Mouse (Mus musculus) brown adipose tissue, adult 24 weeks (tissue): ENCODE measurements at regions not wholly inside any gene's neighbourhood (a gene's known extent, or its start where the extent isn't known, plus 50 kb on each side); places are given as distances from the start of the nearest gene placed in this dataset.
"Not testable (repeated sequence)": the region's sequence is repeated elsewhere in the genome, so short reads cannot be mapped to it uniquely, and the experiment has no call there.

Experiments
- H3K27ac ChIP-seq: fragments of 200-500 bp; replicated peaks from 2 replicates; pipeline ENCODE4 v1.5.1; 2012; ENCODE audit warnings: low read depth, mild to moderate bottlenecking, low read length
- H3K4me1 ChIP-seq: fragments of 200-500 bp; 2 replicates; pipeline ENCODE4 v1.6.1; 2012; ENCODE audit warnings: low read length, mixed read lengths; ENCODE audit not compliant: control insufficient read depth, insufficient read depth, insufficient read length
- H3K4me3 ChIP-seq: fragments of 200-500 bp; 2 replicates; pipeline ENCODE4 v1.5.1; 2012; ENCODE audit warnings: low read depth, mild to moderate bottlenecking, low read length, moderate library complexity; ENCODE audit not compliant: insufficient read depth

GRCm38 (mm10) chrX:18960465-18960864, 499.3 kb upstream of the 4930578C19Rik start:
- no peak overlapping the region for H3K27ac ChIP-seq
- H3K4me3 ChIP-seq = no peak overlapping the region
- H3K4me1 ChIP-seq = no peaks in the 10 kb centered on the region

- no peak overlapping the region for H3K4me3 ChIP-seq
- no peak overlapping the region for H3K27ac ChIP-seq
- no peaks in the 10 kb centered on the region for H3K4me1 ChIP-seq
Measured at GRCm38 (mm10) chrX:18942612-18943011, 481.4 kb upstream of the 4930578C19Rik start.

- no peak overlapping the region for H3K27ac ChIP-seq
- H3K4me3 ChIP-seq = no peak overlapping the region
- no peaks in the 10 kb centered on the region for H3K4me1 ChIP-seq
Measured at GRCm38 (mm10) chrX:18933340-18933739, 472.1 kb upstream of the 4930578C19Rik start.

GRCm38 (mm10) chrX:18923084-18923483, 461.9 kb upstream of the 4930578C19Rik start:
- H3K27ac ChIP-seq = no peak overlapping the region
- H3K4me3 ChIP-seq = no peak overlapping the region
- no peaks in the 10 kb centered on the region for H3K4me1 ChIP-seq

GRCm38 (mm10) chrX:18921366-18922092, 460.3 kb upstream of the 4930578C19Rik start:
- H3K27ac ChIP-seq = no peak overlapping the region
- H3K4me3 ChIP-seq = no peak overlapping the region
- H3K4me1 ChIP-seq = no peaks in the 10 kb centered on the region

GRCm38 (mm10) chrX:18882784-18883171, 421.6 kb upstream of the 4930578C19Rik start:
- Histone ChIP-seq H3K4me3 (no peak overlapping the region), H3K4me1 (no peaks in the 10 kb centered on the region), H3K27ac (no peak overlapping the region)

- H3K27ac ChIP-seq = no peak overlapping the region
- H3K4me1 ChIP-seq = no peaks in the 10 kb centered on the region
- no peak overlapping the region for H3K4me3 ChIP-seq
Measured at GRCm38 (mm10) chrX:18882088-18882783, 421.0 kb upstream of the 4930578C19Rik start.

- no peaks in the 10 kb centered on the region; the same call in 1 of the 2 replicates for H3K4me1 ChIP-seq
- H3K27ac ChIP-seq = peak overlapping the region; percentile 24
- no peak overlapping the region for H3K4me3 ChIP-seq
Measured at GRCm38 (mm10) chrX:18875734-18876133, 414.5 kb upstream of the 4930578C19Rik start.

- Histone ChIP-seq H3K27ac (no peak overlapping the region; the same call in 1 of the 2 replicates), H3K4me1 (no peaks in the 10 kb centered on the region; the same call in 1 of the 2 replicates), H3K4me3 (no peak overlapping the region)
Measured at GRCm38 (mm10) chrX:18874051-18874450, 412.9 kb upstream of the 4930578C19Rik start.

GRCm38 (mm10) chrX:18838668-18839067, 377.5 kb upstream of the 4930578C19Rik start:
- Histone ChIP-seq H3K27ac (no peak overlapping the region), H3K4me1 (no peaks in the 10 kb centered on the region)

GRCm38 (mm10) chrX:18824971-18825370, 363.8 kb upstream of the 4930578C19Rik start:
- not testable (repeated sequence) for H3K4me1 ChIP-seq, H3K27ac ChIP-seq, H3K4me3 ChIP-seq

More at GRCm38 (mm10) chrX:18838668-18839067, 377.5 kb upstream of the 4930578C19Rik start:
- H3K4me3 ChIP-seq = no peak overlapping the region

- no peak overlapping the region for H3K27ac ChIP-seq
Measured at GRCm38 (mm10) chrX:18814441-18814973, 353.3 kb upstream of the 4930578C19Rik start.

More at GRCm38 (mm10) chrX:18814441-18814973, 353.3 kb upstream of the 4930578C19Rik start:
- Histone ChIP-seq H3K4me1 (no peaks in the 10 kb centered on the region), H3K4me3 (no peak overlapping the region)
